Mouse (Mus musculus): ENCODE data around the gene Dok1. TPM values are rescaled to one million over a fixed set of nuclear protein-coding genes. Genes with fewer than 3 reads are reported as not detected.

Gene Dok1
- polyA plus RNA-seq, 1 experiment from 2014 or later = 2.3 TPM

GRCm38 (mm10) chr6:82993696-82994095 is 39.6 kb downstream of the Dok1 start:
- Histone ChIP-seq H3K4me3 (no peak overlapping the region), H3K27me3 (replicated peaks) (no peaks in the 10 kb centered on the region; the same call in 1 of the 2 replicates), H3K4me1 (0 out of 2 replicates have a peak, but pooled peaks cover 2% of the 10 kb centered on the region), H3K36me3 (replicated peaks) (no peaks in the 10 kb centered on the region), H3K9me3 (no peaks in the 10 kb centered on the region), H3K9ac (no peak overlapping the region), H3K27ac (no peak overlapping the region), H3K4me2 (no peak overlapping the region)
- WGBS = 34% methylated on average over 1 of the region's 1 CpGs
- ATAC-seq (replicated peaks) = no peak

DNA sequence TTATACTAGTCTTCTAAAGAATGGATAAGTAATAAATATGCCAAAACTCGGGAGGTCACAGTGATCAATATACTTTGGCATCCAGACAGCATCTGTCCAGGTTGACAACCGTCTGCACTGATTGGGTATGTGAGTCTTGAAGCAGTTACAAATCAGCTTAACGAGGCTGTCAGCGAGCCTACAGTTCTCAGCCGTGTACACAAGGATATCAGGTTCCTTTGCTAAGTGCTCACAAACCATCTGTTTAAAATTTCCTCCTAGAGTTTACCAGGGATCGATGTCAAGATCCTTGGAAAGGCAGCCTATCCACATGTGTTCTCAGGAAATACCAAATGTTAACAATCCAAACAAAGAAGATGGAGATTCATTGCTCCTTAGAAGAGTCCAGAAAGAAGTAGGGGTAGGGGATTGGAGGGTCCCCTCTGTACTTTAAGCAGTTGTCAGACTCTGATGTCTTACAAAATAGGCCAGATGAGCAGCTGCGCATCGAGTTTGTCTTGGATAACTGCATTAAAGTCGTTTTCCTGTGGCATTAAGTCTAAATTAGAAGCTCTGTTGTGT is 45.8 kb downstream of the Dok1 start:
- H3K27ac ChIP-seq = no peak overlapping the region
- H3K4me1 ChIP-seq = no peaks in the 10 kb centered on the region
- no peaks in the 10 kb centered on the region for H3K36me3 ChIP-seq (replicated peaks)
- H3K9ac ChIP-seq = no peak overlapping the region
- H3K27me3 ChIP-seq (replicated peaks) = no peaks in the 10 kb centered on the region
- H3K4me2 ChIP-seq = no peak overlapping the region
- no peak for ATAC-seq (replicated peaks)
- H3K9me3 ChIP-seq = no peaks in the 10 kb centered on the region
- no peak overlapping the region for H3K4me3 ChIP-seq
- WGBS = 68% methylated on average over 9 of the region's 9 CpGs

Small RNA genes lying within 50 kb of the gene (microRNA-seq; reads per million reads assigned to microRNA genes)
- gene Mir7040 = not detected

Other genes with a start within 250 kb of the Dok1 start
- 20.3 and 21.7 TPM in 2 replicates for gene Sema4f, start 93.7 kb downstream of the Dok1 start, polyA plus RNA-seq (2015; fragmentation: Nextera tagmentation; extraction: Ambion mirVana)
- 0.22 TPM in 1 of 2 replicates, not detected in the other for gene M1ap, start 86.6 kb downstream of the Dok1 start, polyA plus RNA-seq (2015; fragmentation: Nextera tagmentation; extraction: Ambion mirVana)
- gene Loxl3, start 702 bp upstream of the Dok1 start, polyA plus RNA-seq (2015; fragmentation: Nextera tagmentation; extraction: Ambion mirVana) = 6.8 and 7.6 TPM in 2 replicates
- 182 and 198 TPM in 2 replicates for gene Aup1, start 21.1 kb upstream of the Dok1 start, polyA plus RNA-seq (2015; fragmentation: Nextera tagmentation; extraction: Ambion mirVana)
- gene Htra2, start 21.8 kb upstream of the Dok1 start, polyA plus RNA-seq (2015; fragmentation: Nextera tagmentation; extraction: Ambion mirVana) = 79.0 and 81.2 TPM in 2 replicates
- 0.51 and 0.75 TPM in 2 replicates for gene Dqx1, start 24.4 kb upstream of the Dok1 start, polyA plus RNA-seq (2015; fragmentation: Nextera tagmentation; extraction: Ambion mirVana)
- not detected in 2 replicates for gene Tlx2, start 36.8 kb upstream of the Dok1 start, polyA plus RNA-seq (2015; fragmentation: Nextera tagmentation; extraction: Ambion mirVana)
- gene Pcgf1, start 44.4 kb upstream of the Dok1 start, polyA plus RNA-seq (2015; fragmentation: Nextera tagmentation; extraction: Ambion mirVana) = 56.3 and 56.8 TPM in 2 replicates
- gene Lbx2, start 52.9 kb upstream of the Dok1 start, polyA plus RNA-seq (2015; fragmentation: Nextera tagmentation; extraction: Ambion mirVana) = 0.36 TPM in 1 of 2 replicates, not detected in the other
- 6.9 and 8.1 TPM in 2 replicates for gene Ccdc142, start 68.1 kb upstream of the Dok1 start, polyA plus RNA-seq (2015; fragmentation: Nextera tagmentation; extraction: Ambion mirVana)
- gene Gm42688, start 68.1 kb upstream of the Dok1 start, polyA plus RNA-seq (2015; fragmentation: Nextera tagmentation; extraction: Ambion mirVana) = 7.3 and 7.4 TPM in 2 replicates
- gene Mrpl53, start 75.6 kb upstream of the Dok1 start, polyA plus RNA-seq (2015; fragmentation: Nextera tagmentation; extraction: Ambion mirVana) = 102 and 105 TPM in 2 replicates
- 24.7 and 27.0 TPM in 2 replicates for gene Mogs, start 82.0 kb upstream of the Dok1 start, polyA plus RNA-seq (2015; fragmentation: Nextera tagmentation; extraction: Ambion mirVana)
- gene Wbp1, start 88.1 kb upstream of the Dok1 start, polyA plus RNA-seq (2015; fragmentation: Nextera tagmentation; extraction: Ambion mirVana) = 176 and 196 TPM in 2 replicates
- 13.6 and 15.1 TPM in 2 replicates for gene Ino80b, start 92.0 kb upstream of the Dok1 start, polyA plus RNA-seq (2015; fragmentation: Nextera tagmentation; extraction: Ambion mirVana)
- 10.9 and 15.3 TPM in 2 replicates for gene Rtkn, start 102.0 kb upstream of the Dok1 start, polyA plus RNA-seq (2015; fragmentation: Nextera tagmentation; extraction: Ambion mirVana)
- gene Wdr54, start 122.9 kb upstream of the Dok1 start, polyA plus RNA-seq (2015; fragmentation: Nextera tagmentation; extraction: Ambion mirVana) = 20.8 and 21.6 TPM in 2 replicates
- gene 1700003E16Rik, start 122.9 kb upstream of the Dok1 start, polyA plus RNA-seq (2015; fragmentation: Nextera tagmentation; extraction: Ambion mirVana) = 9.5 and 12.0 TPM in 2 replicates
- 162 TPM in 2 replicates for gene Dctn1, start 132.4 kb upstream of the Dok1 start, polyA plus RNA-seq (2015; fragmentation: Nextera tagmentation; extraction: Ambion mirVana)
- 0.37 and 0.41 TPM in 2 replicates for gene Slc4a5, start 186.4 kb upstream of the Dok1 start, polyA plus RNA-seq (2015; fragmentation: Nextera tagmentation; extraction: Ambion mirVana)

Measured in midbrain, embryonic 15.5 days (tissue).